Mouse (Mus musculus): Measurements from ENCODE around the gene Trex2.

DNA sequence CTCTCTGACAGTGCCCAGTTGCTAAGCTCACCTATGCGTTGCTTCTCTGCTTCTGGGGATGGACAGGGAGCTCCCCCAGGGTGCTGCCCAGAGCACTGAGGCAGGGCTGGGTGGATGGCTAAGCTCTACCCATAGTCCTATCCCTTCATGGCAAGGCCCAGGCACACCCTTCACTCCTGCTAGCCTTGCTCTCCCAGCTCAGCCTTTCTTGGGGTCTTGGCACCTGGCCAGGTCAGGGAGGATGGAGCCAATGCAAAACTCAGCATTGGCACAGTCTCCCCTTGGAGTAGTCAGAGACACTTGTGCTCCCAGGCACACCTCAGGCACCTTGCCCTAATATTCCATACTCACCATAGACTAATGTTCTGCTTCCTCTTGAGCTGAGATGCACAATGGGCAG lies 48.9 kb upstream of the Trex2 start:
- TF ChIP-seq GATA1 (IDR thresholded peaks at IDR 0.05; ENCODE audit: low read length) (no peak), TAL1 (IDR thresholded peaks at IDR 0.05; ENCODE audit: low read length) (no peak)
